Mouse (Mus musculus) natural killer cell, adult 2 months (primary cell): ENCODE measurements around the gene Reln.

Experiments
- DNase-seq, 2 experiments: peaks; one replicate each; pipeline ENCODE4 v3.0.0; 2022; ENCODE audit warnings: low spot score in 2 of 2

Reln gene

GRCm38 (mm10) chr5:22307853-22308252 lies 36.6 kb downstream of the Reln start:
- DNase-seq = no peak

GRCm38 (mm10) chr5:22307072-22307471 lies 37.4 kb downstream of the Reln start:
- DNase-seq = no peak

- no peak for DNase-seq
Measured at GRCm38 (mm10) chr5:22303709-22304108, 40.8 kb downstream of the Reln start.

- no peak for DNase-seq
Measured at GRCm38 (mm10) chr5:22302309-22302708, 42.2 kb downstream of the Reln start.

- DNase-seq = no peak
Measured at GRCm38 (mm10) chr5:22300788-22301187, 43.7 kb downstream of the Reln start.

- DNase-seq = no peak
Measured at GRCm38 (mm10) chr5:22300046-22300445, 44.5 kb downstream of the Reln start.

- no peak for DNase-seq
Measured at GRCm38 (mm10) chr5:22295161-22295560, 49.3 kb downstream of the Reln start.

GRCm38 (mm10) chr5:22291409-22291808 lies 53.1 kb downstream of the Reln start:
- DNase-seq = no peak

- DNase-seq = no peak
Measured at GRCm38 (mm10) chr5:22285396-22285795, 59.1 kb downstream of the Reln start.

- DNase-seq = no peak
Measured at GRCm38 (mm10) chr5:22282141-22282665, 62.3 kb downstream of the Reln start.

GRCm38 (mm10) chr5:22280534-22281164 lies 63.9 kb downstream of the Reln start:
- no peak for DNase-seq

- no peak for DNase-seq
Measured at GRCm38 (mm10) chr5:22279201-22279600, 65.3 kb downstream of the Reln start.

GRCm38 (mm10) chr5:22274134-22274533 lies 70.4 kb downstream of the Reln start:
- no peak for DNase-seq

GRCm38 (mm10) chr5:22266489-22267301 lies 77.8 kb downstream of the Reln start:
- no peak for DNase-seq

- no peak for DNase-seq
Measured at GRCm38 (mm10) chr5:22262351-22262765, 82.1 kb downstream of the Reln start.

- no peak for DNase-seq
Measured at GRCm38 (mm10) chr5:22255346-22255745, 89.2 kb downstream of the Reln start.

- no peak for DNase-seq
Measured at GRCm38 (mm10) chr5:22253910-22254309, 90.6 kb downstream of the Reln start.

GRCm38 (mm10) chr5:22253318-22253717 lies 91.2 kb downstream of the Reln start:
- no peak for DNase-seq

GRCm38 (mm10) chr5:22247850-22248249 lies 96.7 kb downstream of the Reln start:
- no peak for DNase-seq

GRCm38 (mm10) chr5:22245056-22245455 lies 99.4 kb downstream of the Reln start:
- no peak for DNase-seq

GRCm38 (mm10) chr5:22243538-22243937 lies 101.0 kb downstream of the Reln start:
- no peak for DNase-seq

- DNase-seq = no peak
Measured at GRCm38 (mm10) chr5:22241560-22241959, 102.9 kb downstream of the Reln start.

GRCm38 (mm10) chr5:22236801-22237200 lies 107.7 kb downstream of the Reln start:
- DNase-seq = no peak
